Mouse (Mus musculus): ENCODE measurements around the gene Apob.

Apob gene

GRCm38 (mm10) chr12:8038081-8038730, 60.8 kb downstream of the Apob start:
- no peak for DNase-seq (ENCODE audit: low read depth, low spot score)

DNA sequence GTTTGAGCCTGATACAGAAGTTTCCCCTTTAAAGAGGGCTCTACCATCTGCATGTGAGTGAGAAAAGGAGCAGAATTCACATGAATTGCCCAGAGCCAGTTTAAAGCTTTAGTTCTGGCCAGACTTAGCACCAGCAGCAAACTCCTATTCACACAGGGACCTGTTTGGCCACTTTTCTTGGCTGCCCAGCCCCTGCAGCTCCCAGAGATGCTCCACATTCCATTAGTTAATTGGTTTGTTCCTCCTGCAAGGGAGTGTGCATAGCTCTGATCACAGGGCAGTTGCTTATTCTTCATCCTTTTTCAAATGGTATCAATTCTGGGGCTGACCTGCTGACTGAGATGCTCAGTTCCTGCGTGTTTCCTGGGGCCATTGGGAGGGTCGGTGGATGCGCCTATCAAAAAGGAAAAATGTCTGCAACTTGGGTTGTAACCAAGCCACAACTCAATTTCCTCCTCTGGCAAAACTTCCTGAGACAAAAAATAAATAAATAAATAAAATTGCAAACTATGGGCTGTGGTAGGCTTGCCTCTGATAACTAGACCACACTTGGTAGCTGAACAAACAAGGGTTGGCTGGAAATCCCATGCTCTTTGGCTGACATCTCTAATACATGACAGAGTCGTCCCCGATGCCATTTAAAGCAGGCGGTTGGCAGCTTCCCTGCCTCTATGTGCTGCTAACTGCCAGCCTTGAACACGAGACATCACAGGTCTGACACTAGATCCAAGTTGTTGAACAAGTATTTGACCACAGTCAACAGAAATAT, 65.4 kb downstream of the Apob start:
- DNase-seq (ENCODE audit: low read depth, low spot score) = no peak

GRCm38 (mm10) chr12:8047046-8047445, 69.6 kb downstream of the Apob start:
- DNase-seq (ENCODE audit: low read depth, low spot score) = no peak

DNA sequence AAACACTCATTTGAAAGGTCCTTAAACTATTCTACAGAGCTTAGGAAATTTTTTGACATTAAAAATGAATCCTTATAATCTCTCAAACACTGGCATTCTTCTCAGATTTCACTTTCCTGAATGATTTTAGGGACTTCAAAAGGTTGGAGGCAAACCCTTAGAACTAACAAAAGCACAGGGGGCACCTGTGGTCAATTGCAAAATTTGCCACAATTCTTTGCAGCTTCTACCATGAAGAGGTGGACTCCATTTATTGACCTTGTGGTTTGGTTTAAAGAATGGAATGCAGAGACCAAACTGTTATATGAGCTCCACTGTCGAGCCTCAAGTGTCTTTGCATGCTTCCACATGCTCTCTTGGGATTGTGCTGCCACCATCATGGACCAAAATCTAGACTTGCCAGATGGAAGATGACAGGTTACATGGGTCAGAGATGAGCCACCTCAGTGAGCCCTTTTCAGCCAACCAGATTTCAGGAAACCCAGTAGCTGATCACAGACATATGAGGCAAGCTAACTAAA, 70.4 kb downstream of the Apob start:
- DNase-seq (ENCODE audit: low read depth, low spot score) = no peak

- DNase-seq (ENCODE audit: low read depth, low spot score) = no peak
Measured at GRCm38 (mm10) chr12:8056001-8056640, 78.7 kb downstream of the Apob start.

DNA sequence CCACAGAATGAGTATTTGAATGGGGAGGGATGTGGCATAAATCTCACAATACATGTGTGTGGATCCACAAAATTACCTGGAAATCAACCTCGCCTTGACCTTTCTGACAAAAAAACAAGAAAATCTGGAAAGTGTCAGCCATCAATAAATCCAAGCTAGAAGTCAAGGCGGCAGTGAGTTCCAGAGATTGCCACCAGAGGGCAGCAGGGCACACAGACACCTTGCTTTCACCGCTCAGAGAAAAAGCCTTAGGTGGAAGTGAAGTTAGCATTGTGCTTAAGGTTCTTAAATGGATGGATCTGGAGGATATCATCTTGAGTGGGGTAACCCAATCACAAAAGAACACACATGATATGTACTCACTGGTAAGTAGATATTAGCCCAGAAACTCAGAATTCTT, 82.1 kb downstream of the Apob start:
- DNase-seq (ENCODE audit: low read depth, low spot score) = peak; percentile 40

- no peak for DNase-seq (ENCODE audit: low read depth, low spot score)
Measured at GRCm38 (mm10) chr12:8063363-8064065, 86.1 kb downstream of the Apob start.
